In genomic region chr8:93888702-93889480, GRCm38 (mm10) we compare ENCODE assay signal across 11 mouse cellular contexts.
DNase-seq lines count a peak whose midpoint lies in the region; ATAC-seq and TF ChIP-seq lines count a peak whose summit lies in the region.
"Had no signal": no experiment of that assay in that cellular context is flagged by ENCODE, and none has a peak within 500 bp of the region (broad histone marks: within the 10 kb centered on the region; RNA-seq: fewer than 3 reads in every experiment).

No protein-coding gene starts in this region.

- no peak overlapping the region for H3K4me2 ChIP-seq in heart, postnatal 0 days (ENCODE audit: low read depth, low read length)
- H3K4me2 ChIP-seq in midbrain, postnatal 0 days (ENCODE audit: low read depth, low read length, poor library complexity, severe bottlenecking): no peak overlapping the region
- H3K4me2 ChIP-seq: lung, embryonic 15.5 days had no signal

- ATAC-seq in Patski: peak; percentile 56
- ATAC-seq in heart, postnatal 0 days (ENCODE audit: insufficient read depth, low read depth): peak; percentile 86
- no peak for ATAC-seq in midbrain, postnatal 0 days (ENCODE audit: low FRiP score)

- no peak overlapping the region for H3K9ac ChIP-seq in heart, postnatal 0 days (replicated peaks; ENCODE audit: low read depth, low read length)
- no peak overlapping the region for H3K9ac ChIP-seq in midbrain, postnatal 0 days (replicated peaks; ENCODE audit: low read length, poor library complexity, severe bottlenecking)
- H3K9ac ChIP-seq: lung, embryonic 15.5 days had no signal

- H3K27ac ChIP-seq in heart, embryonic 10.5 days: peak overlapping the region; percentile 90
- peak overlapping the region; percentile 33 for H3K27ac ChIP-seq in heart, postnatal 0 days (ENCODE audit: low read depth)
- H3K27ac ChIP-seq in midbrain, postnatal 0 days (ENCODE audit: low read depth, low read length): no peak overlapping the region
- H3K27ac ChIP-seq: lung, embryonic 15.5 days had no signal

- CTCF ChIA-PET in Patski (lab: Charles Lee): no interaction called here

- WGBS in heart, embryonic 10.5 days: 47% methylated on average over 11 of the region's 11 CpGs
- WGBS in heart, postnatal 0 days: 54% methylated on average over 11 of the region's 11 CpGs
- WGBS in midbrain, postnatal 0 days: 52% methylated on average over 11 of the region's 11 CpGs

- peaks cover 34% of the 10 kb centered on the region for H3K4me1 ChIP-seq in heart, embryonic 10.5 days
- peaks cover 13% of the 10 kb centered on the region; the same call in 1 of the 2 replicates for H3K4me1 ChIP-seq in heart, postnatal 0 days (ENCODE audit: control insufficient read depth, insufficient read depth)
- H3K4me1 ChIP-seq in midbrain, postnatal 0 days (ENCODE audit: insufficient read depth, low read length): no peaks in the 10 kb centered on the region

- H3K36me3 ChIP-seq in heart, embryonic 10.5 days: no peaks in the 10 kb centered on the region
- no peaks in the 10 kb centered on the region for H3K36me3 ChIP-seq in heart, postnatal 0 days (replicated peaks; ENCODE audit: control insufficient read depth, insufficient read depth, low read length)
- no peaks in the 10 kb centered on the region for H3K36me3 ChIP-seq in midbrain, postnatal 0 days (ENCODE audit: insufficient read depth, low read length)
- H3K36me3 ChIP-seq: lung, embryonic 15.5 days had no signal

- POLR2A ChIA-PET in Patski (lab: Charles Lee): no interaction called here

- no peaks in the 10 kb centered on the region for H3K27me3 ChIP-seq in heart, embryonic 10.5 days (ENCODE audit: insufficient read depth, poor library complexity, severe bottlenecking)
- no peaks in the 10 kb centered on the region for H3K27me3 ChIP-seq in Patski
- H3K27me3 ChIP-seq in heart, postnatal 0 days (ENCODE audit: control insufficient read depth, insufficient read depth, low read length): no peaks in the 10 kb centered on the region
- no peaks in the 10 kb centered on the region for H3K27me3 ChIP-seq in midbrain, postnatal 0 days (ENCODE audit: insufficient read depth, low read length)
- H3K27me3 ChIP-seq: lung, embryonic 15.5 days had no signal

- no peaks in the 10 kb centered on the region for H3K9me3 ChIP-seq in heart, embryonic 10.5 days
- no peaks in the 10 kb centered on the region for H3K9me3 ChIP-seq in heart, postnatal 0 days (replicated peaks; ENCODE audit: control insufficient read depth, low read length)
- H3K9me3 ChIP-seq in midbrain, postnatal 0 days (ENCODE audit: low read length): no peaks in the 10 kb centered on the region
- H3K9me3 ChIP-seq: lung, embryonic 15.5 days had no signal

- no peak overlapping the region for H3K4me3 ChIP-seq in heart, embryonic 10.5 days
- no peak overlapping the region for H3K4me3 ChIP-seq in heart, postnatal 0 days (ENCODE audit: low read depth, low read length)
- no peak overlapping the region for H3K4me3 ChIP-seq in midbrain, postnatal 0 days (ENCODE audit: low read depth, low read length)
- H3K4me3 ChIP-seq: lung, embryonic 15.5 days had no signal

- no peak for TF ChIP-seq CTCF in Patski (IDR thresholded peaks at IDR 0.05)
- TF ChIP-seq CTCF in heart, postnatal 0 days (IDR thresholded peaks at IDR 0.05; ENCODE audit: low read depth): no peak
- TF ChIP-seq CTCF in midbrain, postnatal 0 days (IDR thresholded peaks at IDR 0.05): no peak

- in situ Hi-C loops in Patski (cut with MboI; ENCODE audit: low pct_unique_long_range_greater_than_20kb): no loop called here

- no peak for TF ChIP-seq EP300 in heart, postnatal 0 days (IDR thresholded peaks at IDR 0.05; ENCODE audit: low read depth)

- peak; percentile 92 for DNase-seq in heart, embryonic 10.5 days (ENCODE audit: low spot score)
- DNase-seq in heart, adult 18-20 months: no peak
- DNase-seq in Patski (ENCODE audit: low read depth, low spot score): no peak
- DNase-seq in heart, postnatal 0 days (ENCODE audit: low spot score): peak; percentile 54
- DNase-seq in midbrain, postnatal 0 days (ENCODE audit: low spot score): peak; percentile 55
- no peak for DNase-seq in right cerebral cortex, postnatal 36 days (ENCODE audit: low spot score in 2 of 2)
- DNase-seq in thymus, postnatal 10 days (ENCODE audit: low spot score in 2 of 2): no peak
- DNase-seq in gastrocnemius, postnatal 25 days: no peak
- DNase-seq: cerebellum, adult 11-12 months; kidney, adult 2 months had no signal

Comparison
In these comparisons a context has a peak if more than half of its experiments do, and no peak if none do; other contexts are left out.
1. DNase-seq: peak in heart, embryonic 10.5 days (single experiment), heart, postnatal 0 days (single experiment) and midbrain, postnatal 0 days (single experiment); none in heart, adult 18-20 months (0 of 2), Patski (single experiment), right cerebral cortex, postnatal 36 days (0 of 2), thymus, postnatal 10 days (0 of 2) and gastrocnemius, postnatal 25 days (single experiment).